Mouse (Mus musculus) hindbrain, embryonic 15.5 days (tissue): ENCODE measurements around the gene Lrrc45. TPM values are rescaled to one million over a fixed set of nuclear protein-coding genes. Genes with fewer than 3 reads are reported as not detected.
"Not testable (repeated sequence)": the region's sequence is repeated elsewhere in the genome, so short reads cannot be mapped to it uniquely, and the experiment has no call there.

Experiments
- ATAC-seq: fragments of 200-750 bp; cut with Nextera tagmentation; 2 replicates; pipeline ENCODE4 v1.8.0; 2017; ENCODE audit warnings: low read depth, moderate number of reproducible peaks, moderate TSS enrichment; ENCODE audit not compliant: low FRiP score
- H3K27ac ChIP-seq: fragments of 300-500 bp; sonication (generic); replicated peaks from 2 replicates; pipeline ENCODE4 v1.5.1; 2015; ENCODE audit warnings: mild to moderate bottlenecking, inconsistent platforms
- H3K27me3 ChIP-seq: fragments of 300-500 bp; sonication (generic); 2 replicates; pipeline ENCODE4 v1.6.1; 2015; ENCODE audit warnings: control low read depth, inconsistent platforms
- H3K36me3 ChIP-seq: fragments of 300-500 bp; sonication (generic); 2 replicates; pipeline ENCODE4 v1.6.1; 2015; ENCODE audit warnings: control low read depth, inconsistent platforms
- H3K4me1 ChIP-seq: fragments of 300-500 bp; sonication (generic); replicated peaks from 2 replicates; pipeline ENCODE4 v1.6.1; 2015; ENCODE audit warnings: control low read depth, inconsistent platforms
- H3K4me2 ChIP-seq: fragments of 300-500 bp; sonication (generic); 2 replicates; pipeline ENCODE4 v1.6.1; 2015; ENCODE audit warnings: moderate library complexity, mild to moderate bottlenecking, inconsistent platforms
- H3K4me3 ChIP-seq: fragments of 300-500 bp; sonication (generic); 2 replicates; pipeline ENCODE4 v1.5.1; 2015; ENCODE audit warnings: mild to moderate bottlenecking, inconsistent platforms
- H3K9ac ChIP-seq: fragments of 300-500 bp; sonication (generic); 2 replicates; pipeline ENCODE4 v1.6.1; 2015; ENCODE audit warnings: inconsistent platforms
- H3K9me3 ChIP-seq: fragments of 300-500 bp; sonication (generic); 2 replicates; pipeline ENCODE4 v1.6.1; 2016; ENCODE audit warnings: control low read depth, inconsistent platforms
- WGBS: fragments of 180-500 bp; shearing (Covaris S2); methylation state at CpG from one replicate; pipeline ENCODE4 v1.1.7; 2015; 5-methylcytosine and 5-hydroxymethylcytosine counted together
- polyA plus RNA-seq: library from polyadenylated mRNA; unstranded; fragments of >200 nt; fragmentation: Nextera tagmentation; extraction: Ambion mirVana; gene quantifications from 2 replicates; pipeline ENCODE4 v1.2.1, GENCODE M21; 2015

Gene Lrrc45
- polyA plus RNA-seq, 1 experiment from 2014 or later: 81.2 TPM

DNA sequence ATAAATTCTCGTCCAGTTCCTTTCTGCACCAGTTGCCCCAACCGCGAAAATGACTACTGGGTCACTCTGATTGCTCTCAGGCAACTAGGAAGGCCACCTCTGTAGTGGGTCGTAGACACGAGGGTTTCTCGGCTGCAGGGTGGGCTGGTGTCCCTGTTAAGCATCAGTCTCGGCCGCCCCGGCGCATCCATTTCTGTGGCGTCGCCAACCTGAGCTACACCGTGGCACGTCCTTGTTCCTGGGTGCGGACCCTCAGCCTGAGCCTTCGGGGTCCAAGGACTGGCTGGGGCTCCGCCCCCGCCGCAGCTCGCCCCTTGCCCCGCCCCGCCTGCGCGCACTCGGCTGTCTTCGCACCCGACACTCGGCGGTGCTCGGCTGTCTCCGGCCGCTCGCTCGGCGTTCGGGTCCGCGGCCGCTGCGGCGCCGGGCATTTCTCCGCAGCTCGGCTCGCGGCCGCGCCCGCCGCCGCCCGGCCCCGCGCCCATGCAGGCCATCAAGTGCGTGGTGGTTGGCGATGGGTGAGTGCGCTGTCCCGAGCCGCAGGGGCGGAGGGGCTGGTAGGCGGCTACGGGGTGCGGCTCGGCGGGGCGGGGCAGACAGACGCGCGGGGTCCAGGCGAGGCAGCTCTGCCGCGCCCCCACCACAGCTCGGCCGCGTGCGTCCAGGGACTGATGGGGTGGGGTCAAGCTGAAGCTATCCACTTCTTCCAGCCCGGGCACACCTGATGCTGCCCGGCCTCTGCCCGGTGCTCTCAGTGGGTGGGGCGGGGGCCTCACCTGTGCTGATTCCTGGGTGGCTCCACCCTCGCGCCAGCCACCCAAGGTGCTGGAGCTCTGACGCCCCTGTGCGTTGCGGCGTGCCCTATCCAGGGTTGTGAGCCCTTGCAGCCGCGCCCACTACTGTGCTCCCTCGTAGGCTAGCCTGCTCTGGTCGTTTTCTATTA is 7.7 kb downstream of the Lrrc45 start, which contains the start of gene Rac3:
Rac3 (plus strand) TSS at position 347 of the 943 bp plus-strand sequence.
- Histone ChIP-seq H3K36me3 (peaks cover 14% of the 10 kb centered on the region), H3K9me3 (no peaks in the 10 kb centered on the region), H3K27ac (peak within 1 kb of the TSS; percentile 81), H3K27me3 (no peaks in the 10 kb centered on the region), H3K4me3 (peak within 1 kb of the TSS; percentile 57), H3K9ac (peak within 1 kb of the TSS; percentile 89), H3K4me2 (peak within 1 kb of the TSS; percentile 75), H3K4me1 (peaks cover 33% of the 10 kb centered on the region)
- peak; percentile 86 for ATAC-seq
- under 1% methylated on average over 75 of the region's 90 CpGs for WGBS

DNA sequence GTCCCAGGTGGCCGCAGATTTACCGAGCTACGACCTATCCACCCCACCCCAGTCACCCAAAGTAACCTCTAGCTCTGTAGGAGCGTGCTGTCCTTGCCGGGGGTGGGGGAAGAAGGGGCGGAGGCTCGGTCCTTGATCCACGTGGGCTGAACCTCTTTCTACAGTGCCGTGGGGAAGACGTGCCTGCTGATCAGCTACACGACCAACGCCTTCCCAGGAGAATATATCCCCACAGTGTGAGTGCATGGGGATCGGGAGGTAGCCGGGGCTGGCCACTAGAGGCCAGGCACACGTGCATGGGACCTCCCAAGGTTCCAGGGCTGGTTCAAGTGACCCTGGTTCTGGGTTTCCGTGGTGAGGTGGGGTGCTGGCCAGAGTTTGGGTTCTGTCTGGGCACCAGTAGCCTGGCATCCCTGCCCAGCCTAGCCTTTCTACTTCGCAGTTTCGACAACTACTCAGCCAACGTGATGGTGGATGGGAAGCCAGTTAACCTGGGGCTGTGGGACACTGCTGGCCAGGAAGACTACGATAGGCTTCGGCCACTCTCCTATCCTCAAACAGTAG is 8.4 kb downstream of the Lrrc45 start:
- H3K4me1 ChIP-seq: peaks cover 40% of the 10 kb centered on the region
- H3K27ac ChIP-seq: peak overlapping the region; percentile 81; the same call in 1 of the 2 replicates
- peak overlapping the region; percentile 75 for H3K4me2 ChIP-seq
- ATAC-seq: no peak; the same call in 1 of the 2 replicates
- H3K9ac ChIP-seq: peak overlapping the region; percentile 89
- no peaks in the 10 kb centered on the region for H3K9me3 ChIP-seq
- H3K36me3 ChIP-seq: peaks cover 11% of the 10 kb centered on the region
- peak overlapping the region; percentile 57 for H3K4me3 ChIP-seq
- no peaks in the 10 kb centered on the region for H3K27me3 ChIP-seq
- WGBS: 21% methylated on average over 21 of the region's 21 CpGs

DNA sequence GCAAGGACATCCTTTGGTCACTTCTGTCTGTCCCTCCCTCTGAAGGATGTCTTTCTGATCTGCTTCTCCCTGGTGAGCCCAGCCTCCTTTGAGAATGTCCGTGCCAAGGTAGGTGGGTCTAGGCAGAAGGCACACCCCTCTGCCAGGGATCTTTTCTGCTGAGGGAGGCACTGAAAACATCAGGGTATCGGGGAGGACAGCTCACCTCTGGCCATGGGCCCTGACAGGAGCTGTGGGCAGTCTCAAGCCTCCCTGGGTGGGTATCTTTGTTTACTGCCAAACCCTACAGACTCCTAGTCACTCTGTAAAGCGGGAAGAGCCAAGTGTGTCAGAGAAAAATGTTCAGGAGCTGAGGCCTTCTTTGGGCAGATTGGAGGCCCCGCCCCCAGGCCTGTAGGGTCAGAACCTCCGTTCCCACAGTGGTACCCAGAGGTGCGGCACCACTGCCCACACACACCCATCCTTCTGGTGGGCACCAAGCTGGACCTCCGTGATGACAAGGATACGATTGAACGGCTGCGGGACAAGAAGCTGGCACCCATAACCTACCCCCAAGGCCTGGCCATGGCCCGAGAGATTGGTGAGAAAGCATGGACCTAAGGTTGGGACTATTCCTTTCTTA is 9.1 kb downstream of the Lrrc45 start:
- peak overlapping the region; percentile 75 for H3K4me2 ChIP-seq
- H3K27ac ChIP-seq: no peak overlapping the region
- H3K4me1 ChIP-seq: peaks cover 40% of the 10 kb centered on the region
- H3K9ac ChIP-seq: peak overlapping the region; percentile 89; the same call in 1 of the 2 replicates
- WGBS: 85% methylated on average over 11 of the region's 11 CpGs
- peaks cover 4% of the 10 kb centered on the region; the same call in 1 of the 2 replicates for H3K36me3 ChIP-seq
- no peaks in the 10 kb centered on the region for H3K9me3 ChIP-seq
- ATAC-seq: no peak
- H3K27me3 ChIP-seq: no peaks in the 10 kb centered on the region
- peak overlapping the region; percentile 57 for H3K4me3 ChIP-seq

DNA sequence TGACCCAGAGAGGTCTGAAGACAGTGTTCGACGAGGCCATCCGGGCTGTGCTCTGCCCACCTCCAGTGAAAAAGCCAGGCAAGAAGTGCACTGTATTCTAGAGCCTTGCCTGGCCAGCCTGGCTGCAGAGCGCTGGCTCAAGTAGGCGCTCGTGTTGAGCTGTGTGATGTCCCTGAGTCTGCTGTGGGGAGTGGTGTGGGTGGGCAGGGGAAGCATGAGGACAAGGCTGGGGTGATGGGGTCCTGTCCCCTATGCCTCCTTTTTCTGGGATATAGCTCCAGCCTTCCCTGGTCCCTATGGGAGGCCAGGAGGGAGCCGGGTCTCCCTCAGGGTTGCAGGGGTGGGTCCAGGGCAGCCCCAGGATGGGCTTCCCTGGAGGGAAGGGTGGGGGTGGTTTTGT is 9.8 kb downstream of the Lrrc45 start:
- peaks cover 4% of the 10 kb centered on the region; the same call in 1 of the 2 replicates for H3K36me3 ChIP-seq
- no peaks in the 10 kb centered on the region for H3K27me3 ChIP-seq
- ATAC-seq: no peak
- H3K27ac ChIP-seq: no peak overlapping the region
- H3K9me3 ChIP-seq: no peaks in the 10 kb centered on the region
- H3K4me1 ChIP-seq: peaks cover 40% of the 10 kb centered on the region
- no peak overlapping the region for H3K4me3 ChIP-seq
- 87% methylated on average over 7 of the region's 7 CpGs for WGBS
- peak overlapping the region; percentile 75; the same call in 1 of the 2 replicates for H3K4me2 ChIP-seq
- no peak overlapping the region for H3K9ac ChIP-seq

DNA sequence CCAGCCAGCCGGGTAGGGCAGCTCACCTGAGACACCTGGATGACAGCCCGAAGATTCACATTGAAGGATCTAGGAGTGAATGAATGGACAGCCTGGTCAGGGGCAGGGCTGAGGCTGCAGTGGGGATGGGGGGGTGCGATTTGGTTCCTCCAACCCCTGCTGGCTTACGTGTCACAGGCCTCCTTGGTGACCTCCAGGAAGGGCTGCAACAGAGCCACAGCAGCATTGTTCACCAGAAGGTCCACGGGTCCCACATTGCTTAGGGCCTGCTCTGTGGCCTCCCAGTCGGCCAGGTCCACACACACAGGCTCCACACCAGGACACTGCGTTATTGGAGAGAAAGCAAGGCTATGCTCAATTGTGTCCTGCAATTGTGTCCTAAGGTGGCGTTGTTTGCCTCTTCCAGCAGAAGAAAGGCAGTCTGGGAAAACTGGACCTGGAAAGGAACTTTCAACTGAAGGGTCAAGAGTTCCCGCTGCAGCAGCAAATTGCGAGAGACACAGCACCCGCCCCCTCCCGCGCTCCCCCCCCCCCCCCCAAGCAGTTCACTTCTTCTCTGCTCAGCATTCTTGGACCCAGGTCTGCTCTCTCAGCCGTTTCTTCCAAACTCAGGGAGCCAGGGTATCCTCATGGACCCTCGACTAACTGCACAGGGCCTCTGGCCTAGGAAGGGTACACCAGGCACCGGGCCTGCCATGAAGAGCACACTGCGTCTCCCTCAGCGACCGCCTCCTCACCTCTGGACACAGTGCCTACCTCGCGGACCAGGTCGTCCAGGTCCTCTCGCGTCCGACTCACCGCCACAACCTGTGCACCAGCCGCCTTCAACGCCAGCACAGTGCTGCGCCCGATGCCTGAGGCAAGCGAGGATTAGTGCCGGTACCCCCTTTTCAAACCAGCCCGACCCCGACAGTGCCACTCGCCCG is 12.8 kb downstream of the Lrrc45 start:
- Histone ChIP-seq H3K4me3 (peak overlapping the region; percentile 49), H3K4me2 (peak overlapping the region; percentile 94), H3K27ac (no peak overlapping the region), H3K36me3 (no peaks in the 10 kb centered on the region), H3K9me3 (no peaks in the 10 kb centered on the region), H3K9ac (peak overlapping the region; percentile 56), H3K27me3 (no peaks in the 10 kb centered on the region), H3K4me1 (peaks cover 30% of the 10 kb centered on the region)
- peak; percentile 35 for ATAC-seq
- 18% methylated on average over 33 of the region's 36 CpGs for WGBS

DNA sequence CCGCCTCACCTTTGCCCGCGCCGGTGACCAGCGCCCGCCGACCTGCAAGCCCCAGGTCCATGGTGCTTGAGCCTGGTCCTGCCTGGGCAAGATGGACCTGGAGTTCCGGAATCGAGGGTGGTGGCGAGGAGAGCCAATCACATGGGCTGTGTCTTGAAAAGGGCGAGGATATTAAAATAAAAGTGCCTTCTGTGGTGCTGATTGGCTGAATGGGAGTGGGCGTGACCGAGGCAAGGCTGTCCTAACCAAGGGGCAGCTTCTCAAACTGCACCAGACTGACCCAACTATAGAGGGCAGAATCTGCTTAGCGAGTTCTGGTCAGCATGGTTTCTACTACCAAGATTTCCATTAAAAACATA is 13.4 kb downstream of the Lrrc45 start, which contains the start of gene Dcxr:
Dcxr (minus strand) TSS at position 113 of the 359 bp plus-strand sequence.
- Histone ChIP-seq H3K4me3 (peak within 1 kb of the TSS; percentile 49), H3K4me1 (peaks cover 26% of the 10 kb centered on the region), H3K27ac (no peak within 1 kb of the TSS), H3K9ac (peak within 1 kb of the TSS; percentile 56), H3K27me3 (no peaks in the 10 kb centered on the region), H3K4me2 (peak within 1 kb of the TSS; percentile 94), H3K9me3 (no peaks in the 10 kb centered on the region), H3K36me3 (no peaks in the 10 kb centered on the region)
- peak; percentile 89 for ATAC-seq
- 1% methylated on average over 14 of the region's 14 CpGs for WGBS

DNA sequence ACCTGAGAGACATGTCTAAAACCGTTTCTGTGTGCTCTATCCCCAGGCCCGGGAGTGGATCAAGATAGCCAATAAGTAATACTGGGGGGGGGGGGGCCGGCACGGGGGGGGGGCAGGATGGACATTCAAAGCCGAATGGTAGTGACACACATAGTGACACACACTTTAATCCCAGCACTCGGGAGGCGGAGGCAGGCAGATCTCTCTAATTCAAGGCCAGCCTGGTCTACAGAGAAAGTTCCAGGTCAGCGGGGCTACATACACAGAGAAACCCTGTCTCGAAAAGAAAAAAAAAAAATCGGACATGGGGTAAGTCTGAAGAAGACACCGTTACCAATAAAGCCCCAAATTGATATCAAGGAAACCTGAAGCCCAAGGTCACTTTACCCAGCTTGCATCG is 13.8 kb downstream of the Lrrc45 start:
- ATAC-seq: no peak
- Histone ChIP-seq H3K4me2 (peak overlapping the region; percentile 94; the same call in 1 of the 2 replicates), H3K9me3 (no peaks in the 10 kb centered on the region), H3K27ac (no peak overlapping the region), H3K27me3 (no peaks in the 10 kb centered on the region), H3K4me3 (0 out of 2 replicates have a peak overlapping the region, but pooled peaks have one; percentile 49), H3K4me1 (peaks cover 22% of the 10 kb centered on the region), H3K9ac (no peak overlapping the region), H3K36me3 (no peaks in the 10 kb centered on the region)
- WGBS: 61% methylated on average over 12 of the region's 12 CpGs

DNA sequence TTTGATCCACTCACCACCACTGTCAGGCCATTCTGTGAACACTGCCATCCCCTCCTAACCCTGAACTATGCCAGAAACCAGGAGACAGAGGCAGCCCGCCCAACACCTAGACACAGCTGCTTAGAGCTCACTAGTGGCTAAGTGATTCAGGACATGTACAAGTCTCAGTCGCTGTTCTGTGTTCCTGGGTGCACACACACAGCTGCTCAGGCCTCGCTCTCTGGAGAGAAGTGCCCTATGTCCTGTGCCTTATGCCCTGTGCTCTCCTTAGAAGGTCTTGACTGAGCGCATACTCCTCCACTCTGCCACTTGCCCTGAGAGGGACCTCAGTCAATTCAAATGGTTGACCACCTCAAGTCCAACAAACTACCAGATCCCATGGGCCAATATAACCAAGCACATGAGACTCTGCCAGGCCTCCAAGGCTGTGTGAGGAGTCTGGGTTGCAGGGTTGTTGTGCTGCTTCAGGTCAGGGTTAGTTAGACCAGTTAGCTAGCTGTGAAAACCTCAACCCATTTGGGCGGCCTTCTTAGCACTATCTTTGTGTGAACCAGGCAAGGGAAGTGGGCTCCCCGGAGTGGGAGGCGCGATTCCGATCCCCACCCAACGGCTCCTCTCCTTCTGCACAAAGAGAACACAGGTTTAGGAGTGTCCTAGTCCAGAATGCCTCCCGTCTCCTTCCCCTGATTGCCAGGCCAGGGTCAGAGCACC is 15.0 kb downstream of the Lrrc45 start:
- ATAC-seq: no peak
- no peaks in the 10 kb centered on the region for H3K36me3 ChIP-seq
- no peaks in the 10 kb centered on the region for H3K9me3 ChIP-seq
- no peak overlapping the region for H3K4me3 ChIP-seq
- H3K27me3 ChIP-seq: no peaks in the 10 kb centered on the region
- 66% methylated on average over 11 of the region's 11 CpGs for WGBS
- peaks cover 12% of the 10 kb centered on the region for H3K4me1 ChIP-seq
- no peak overlapping the region for H3K4me2 ChIP-seq
- H3K9ac ChIP-seq: no peak overlapping the region
- no peak overlapping the region for H3K27ac ChIP-seq

DNA sequence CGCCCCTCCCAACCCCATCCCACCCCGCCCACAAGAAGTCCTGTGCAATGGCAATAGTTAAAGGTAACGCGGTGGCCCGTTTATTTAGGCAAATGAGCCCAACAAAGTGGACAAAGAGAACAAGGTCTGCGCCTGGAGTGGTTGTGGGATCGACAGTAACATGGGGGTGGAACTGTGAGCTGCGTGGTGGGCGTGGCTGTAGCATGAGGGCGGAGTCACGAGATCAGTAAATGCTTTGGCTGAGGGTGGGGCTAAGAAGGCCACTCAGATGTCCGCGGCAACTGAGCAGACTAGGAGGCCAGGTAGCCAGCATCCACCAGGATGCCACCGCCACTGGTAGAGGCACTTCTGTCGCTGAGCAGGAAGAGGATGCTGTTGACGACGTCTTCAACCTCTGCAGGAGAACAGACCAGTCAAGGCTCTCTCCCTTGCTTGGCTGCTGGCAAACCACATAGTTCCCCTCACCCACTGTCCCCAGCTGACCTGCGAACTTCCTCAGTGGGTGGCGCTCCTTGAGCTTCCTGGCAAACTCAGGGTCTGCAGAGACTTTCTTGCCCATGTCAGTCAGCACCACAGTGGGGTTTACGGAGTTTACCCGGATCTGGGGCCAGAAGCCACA is 15.8 kb downstream of the Lrrc45 start:
- 2% methylated on average over 17 of the region's 21 CpGs for WGBS
- H3K4me2 ChIP-seq: peak overlapping the region; percentile 38
- peak overlapping the region; percentile 7; the same call in 1 of the 2 replicates for H3K4me3 ChIP-seq
- H3K9me3 ChIP-seq, H3K27ac ChIP-seq, H3K9ac ChIP-seq, H3K27me3 ChIP-seq, H3K36me3 ChIP-seq, ATAC-seq: not testable (repeated sequence)
- H3K4me1 ChIP-seq: peaks cover 12% of the 10 kb centered on the region

DNA sequence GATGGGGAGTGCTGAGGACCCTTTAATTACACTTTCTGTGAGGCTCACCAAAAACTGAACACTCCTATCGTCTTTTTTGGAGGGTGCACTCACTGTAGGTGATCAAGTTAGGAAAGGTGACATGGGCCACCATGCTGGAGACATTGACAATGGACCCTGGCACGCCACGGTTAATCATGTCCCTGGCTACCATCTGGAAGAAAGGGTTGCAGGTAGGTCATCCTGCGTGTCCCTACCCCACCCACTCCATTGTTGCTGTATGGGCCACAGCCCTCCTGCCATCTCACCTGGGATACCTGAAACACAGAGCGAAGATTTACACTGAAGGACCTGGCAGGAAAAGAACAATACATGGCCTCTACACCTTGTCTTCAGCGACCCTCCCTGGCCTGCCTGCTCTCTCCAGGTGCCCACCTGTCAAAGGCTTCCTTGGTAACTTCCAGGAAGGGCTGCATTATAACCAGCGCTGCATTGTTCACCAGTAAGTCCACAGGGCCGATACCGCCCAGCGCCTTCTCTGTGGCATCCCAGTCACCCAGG is 16.7 kb downstream of the Lrrc45 start:
- no peak overlapping the region for H3K4me2 ChIP-seq
- WGBS: 90% methylated on average over 10 of the region's 10 CpGs

More for the DNA sequence above, 16.7 kb downstream of the Lrrc45 start:
- Histone ChIP-seq H3K36me3 (no peaks in the 10 kb centered on the region), H3K9ac (no peak overlapping the region), H3K27me3 (no peaks in the 10 kb centered on the region), H3K9me3 (no peaks in the 10 kb centered on the region), H3K4me1 (peaks cover 12% of the 10 kb centered on the region), H3K27ac (no peak overlapping the region), H3K4me3 (no peak overlapping the region)
- ATAC-seq: no peak
